Mouse (Mus musculus) T-helper 17 cell (primary cell): ENCODE measurements around the gene Rptor.

Experiments
- in situ Hi-C, 2 experiments: fragments of 300-600 bp; cut with MboI, MseI; formaldehyde crosslinking; loops; 1 replicate in 1 of 2; 2 replicates in 1 of 2; pipeline ENCODE4 v1.15.1; 2025; ENCODE audit warnings: high pct_unique_total_duplicates in 2 of 2

The Rptor gene

GRCm38 (mm10) chr11:119602763-119603526, at the start of gene Rptor:
Gene Rptor (plus strand): TSS chr11:119602905.
- in situ Hi-C loops, result no loop called here

DNA sequence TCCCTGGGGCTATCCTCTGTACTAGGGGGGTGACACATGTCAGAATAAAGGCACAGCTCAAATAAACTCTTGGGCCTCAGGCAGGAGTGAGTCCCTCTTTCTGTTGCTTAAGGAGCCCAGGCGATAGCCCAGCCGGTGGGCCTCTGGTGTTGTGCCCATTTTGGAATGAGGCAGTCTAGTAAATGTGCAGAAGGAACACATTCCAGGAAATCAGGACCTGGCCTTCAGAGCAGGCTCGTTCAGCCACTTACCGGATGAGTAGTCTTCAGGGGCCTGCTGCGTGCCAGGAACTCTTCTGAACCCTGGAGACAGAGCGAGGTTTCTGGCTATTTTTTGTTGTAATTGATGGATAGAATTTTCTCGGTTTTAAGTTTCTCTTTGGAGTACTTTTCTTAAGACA, 48.0 kb upstream of the Rptor start:
- in situ Hi-C loops, result no loop called here

- in situ Hi-C loops, result no loop called here
Observed at GRCm38 (mm10) chr11:119555170-119555569, 47.5 kb upstream of the Rptor start.

GRCm38 (mm10) chr11:119557940-119558869, 44.5 kb upstream of the Rptor start:
- in situ Hi-C loops, result no loop called here

- in situ Hi-C loops, result no loop called here
Observed at GRCm38 (mm10) chr11:119558870-119559610, 43.7 kb upstream of the Rptor start.

DNA sequence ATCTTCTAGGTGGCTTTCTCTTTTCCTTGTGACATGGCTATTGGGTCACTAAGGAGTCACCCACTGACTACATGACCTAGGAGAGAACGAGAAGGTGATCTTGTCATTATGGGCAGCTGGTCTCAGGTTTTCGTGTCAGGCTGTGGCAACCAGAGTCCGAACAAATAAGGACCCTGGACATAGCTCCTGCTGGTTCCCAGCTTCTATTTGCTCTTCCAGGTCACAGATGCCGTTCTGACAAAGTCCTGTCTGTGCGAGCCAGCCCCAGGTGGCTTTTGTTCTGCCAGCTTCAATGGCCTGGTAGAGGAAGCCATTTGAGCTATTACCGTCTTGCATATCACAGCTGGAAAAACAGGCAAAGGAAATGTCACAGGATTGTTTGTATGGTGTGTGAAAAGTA, 40.4 kb upstream of the Rptor start:
- in situ Hi-C loops, result no loop called here

DNA sequence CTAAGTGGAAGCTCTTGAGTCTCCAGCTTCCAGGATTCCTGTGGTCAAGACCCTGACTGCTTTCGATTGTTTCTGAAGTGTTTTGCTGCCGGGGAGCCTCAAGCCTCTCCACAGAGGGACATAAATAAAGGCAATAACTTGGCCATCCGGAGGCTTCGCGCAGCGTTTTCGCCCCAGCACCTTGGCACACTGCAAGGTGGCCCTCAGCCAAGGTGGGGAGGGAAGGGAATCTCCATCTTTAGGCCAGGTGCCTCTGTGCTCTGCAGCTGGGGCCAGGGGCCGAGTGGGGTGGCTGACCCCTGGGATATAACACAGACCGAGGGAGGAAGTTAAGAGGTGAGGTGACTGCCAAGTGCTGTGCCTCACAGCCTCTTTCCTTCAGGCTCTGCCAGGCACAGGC, 39.5 kb upstream of the Rptor start:
- in situ Hi-C loops, result no loop called here

- in situ Hi-C loops, result no loop called here
Observed at GRCm38 (mm10) chr11:119564383-119564782, 38.3 kb upstream of the Rptor start.

GRCm38 (mm10) chr11:119565021-119565420, 37.7 kb upstream of the Rptor start:
- in situ Hi-C loops, result no loop called here

DNA sequence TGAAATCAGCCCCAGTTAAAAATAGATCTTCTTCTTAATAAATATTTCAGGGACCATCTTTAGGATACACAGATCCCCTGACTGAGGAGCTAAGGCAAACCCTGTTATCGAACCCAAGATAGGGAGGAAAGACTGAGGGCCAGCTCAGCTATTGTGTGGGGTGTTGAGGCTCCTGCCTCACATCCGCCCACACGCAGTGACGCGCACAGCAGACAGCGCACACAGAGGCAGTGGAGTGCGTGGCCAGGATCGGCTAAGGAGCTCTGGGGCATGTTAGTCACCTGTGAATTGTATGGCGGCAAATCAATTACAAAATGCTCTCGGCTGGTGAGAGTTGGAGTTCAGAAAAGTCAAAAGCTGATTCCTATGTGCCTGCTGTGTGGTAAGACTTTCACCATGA, 37.0 kb upstream of the Rptor start:
- in situ Hi-C loops, result no loop called here

GRCm38 (mm10) chr11:119566188-119566587, 36.5 kb upstream of the Rptor start:
- in situ Hi-C loops, result no loop called here

GRCm38 (mm10) chr11:119572316-119573010, 30.2 kb upstream of the Rptor start:
- in situ Hi-C loops, result no loop called here

DNA sequence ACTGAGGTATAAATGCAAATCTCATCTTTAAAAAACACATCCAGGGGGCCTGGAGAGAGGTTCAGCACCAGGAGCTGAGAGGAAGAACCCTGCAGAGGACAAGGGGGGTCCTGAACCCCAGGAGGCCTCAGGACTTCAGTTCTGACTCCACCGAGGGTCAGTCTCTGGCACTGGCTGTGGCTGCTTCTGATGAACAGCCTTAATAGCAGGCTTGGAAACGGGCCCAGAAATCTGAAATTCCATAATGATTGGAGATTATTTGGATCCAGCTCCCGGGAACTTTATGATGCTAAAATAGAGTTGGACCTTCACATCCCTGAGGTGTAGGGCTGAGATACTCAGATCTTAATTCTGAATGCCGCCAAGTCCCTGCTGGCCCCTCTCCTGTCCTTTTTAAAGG, 25.9 kb upstream of the Rptor start:
- in situ Hi-C loops, result no loop called here

DNA sequence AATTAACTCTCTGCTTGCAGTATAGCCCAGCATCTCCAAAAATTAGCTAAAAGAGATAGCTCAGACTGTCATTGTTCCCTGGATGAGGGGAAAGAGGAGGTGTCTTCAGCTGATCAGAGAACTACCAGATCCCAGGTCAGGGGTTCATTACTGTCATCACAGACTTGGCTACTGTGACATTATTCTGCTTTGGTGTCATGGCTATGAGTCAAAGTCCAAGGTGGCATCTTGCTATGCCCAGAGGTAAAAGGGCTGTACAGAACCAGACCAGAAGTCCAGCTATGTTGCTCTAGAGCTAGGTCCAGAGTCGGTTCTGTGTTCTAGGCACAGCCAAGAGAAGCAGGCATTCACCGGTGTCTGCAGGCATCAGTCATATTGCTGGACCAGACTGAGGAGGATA, 25.0 kb upstream of the Rptor start:
- in situ Hi-C loops, result no loop called here

- in situ Hi-C loops, result no loop called here
Observed at GRCm38 (mm10) chr11:119586511-119586910, 16.2 kb upstream of the Rptor start.

GRCm38 (mm10) chr11:119587112-119587511, 15.6 kb upstream of the Rptor start:
- in situ Hi-C loops, result no loop called here

DNA sequence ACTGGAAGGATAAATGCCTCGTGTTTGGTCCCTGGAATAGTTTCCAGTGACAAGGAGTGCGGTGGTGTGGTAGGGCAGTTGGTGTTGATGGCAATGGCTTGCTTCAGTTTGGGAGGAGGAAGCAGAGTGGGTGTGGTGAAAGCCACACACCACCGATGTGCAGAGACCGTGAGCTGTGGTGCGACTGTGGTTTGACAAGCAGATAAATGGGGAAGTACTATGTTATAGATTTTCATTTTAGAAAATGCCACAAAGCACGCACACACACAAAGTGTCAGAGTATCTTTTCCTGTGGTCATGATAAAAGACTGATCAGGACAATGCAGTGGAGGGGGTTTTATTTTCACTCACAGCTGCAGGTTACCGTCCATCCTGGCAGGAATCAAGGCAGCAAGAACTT, 13.5 kb upstream of the Rptor start:
- in situ Hi-C loops, result no loop called here

DNA sequence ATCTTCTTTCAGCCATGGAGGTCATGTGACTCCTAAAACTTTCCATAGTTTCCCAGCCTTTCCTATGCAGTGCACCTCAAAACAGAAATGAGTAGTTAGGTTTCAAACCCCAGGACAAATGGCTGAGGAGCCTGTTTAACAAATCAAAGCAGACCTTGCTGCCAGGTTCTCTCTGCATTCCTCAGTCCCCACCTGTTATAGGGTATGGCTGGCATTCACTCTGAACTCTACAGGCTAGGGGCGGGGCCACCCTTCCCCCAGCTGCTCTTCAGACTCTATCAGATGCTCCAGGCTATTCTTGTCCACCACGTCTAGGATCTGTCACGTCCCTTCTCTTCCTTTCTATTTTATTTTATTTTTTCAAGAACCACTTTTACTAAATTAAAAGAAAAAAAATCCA, 8.7 kb upstream of the Rptor start:
- in situ Hi-C loops, result no loop called here

GRCm38 (mm10) chr11:119598856-119599255, 3.8 kb upstream of the Rptor start:
- in situ Hi-C loops, result no loop called here

GRCm38 (mm10) chr11:119600286-119600685, 2.4 kb upstream of the Rptor start:
- in situ Hi-C loops, result no loop called here

- in situ Hi-C loops, result no loop called here
Observed at GRCm38 (mm10) chr11:119602177-119602700, 466 bp upstream of the Rptor start.
